Mouse (Mus musculus) small intestine, adult 2 months (tissue): Measurements from ENCODE around the gene Fto.

Source experiments
- CTCF ChIP-seq: fragments of 200-500 bp; IDR thresholded peaks from 2 replicates; pipeline ENCODE4 v1.5.1; 2012; ENCODE audit warnings: low read depth, mild to moderate bottlenecking, control low read depth, inconsistent platforms, low read length, moderate library complexity, mixed read lengths; ENCODE audit not compliant: insufficient replicate concordance, insufficient read length; ENCODE audit errors: extremely low read depth
- POLR2A ChIP-seq: fragments of 200-500 bp; IDR thresholded peaks from 2 replicates; pipeline ENCODE4 v1.6.1; 2012; ENCODE audit warnings: low read depth, mild to moderate bottlenecking, control low read depth, inconsistent platforms, low read length, moderate library complexity

DNA sequence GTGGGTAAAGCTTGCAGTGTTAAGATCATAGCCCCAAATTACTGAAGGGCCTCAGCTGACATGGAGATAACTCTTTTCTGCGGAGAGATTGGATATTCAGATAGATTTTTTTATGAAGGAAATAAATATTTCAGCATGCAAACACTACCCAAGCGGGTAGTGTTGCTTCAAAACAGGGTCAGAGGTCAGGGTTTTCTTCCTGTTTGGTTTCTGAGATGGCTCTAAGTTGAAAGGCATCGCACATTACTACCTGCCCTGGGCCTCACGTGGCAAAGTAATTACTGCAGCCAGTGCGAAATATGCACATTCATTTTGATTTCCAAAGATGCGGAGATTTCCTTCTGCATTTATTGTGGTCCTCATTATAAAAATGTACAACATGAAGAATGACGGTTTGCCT, 249.3 kb downstream of the Fto start:
- no peak for TF ChIP-seq POLR2A
- TF ChIP-seq CTCF: no peak
